Mouse (Mus musculus) MEL (cell line): Measurements from ENCODE around the gene Rph3al. TPM values are rescaled to one million over a fixed set of nuclear protein-coding genes. Genes with fewer than 3 reads are reported as not detected.
A peak's percentile ranks its signal among the peaks of the same experiment; 100 is the strongest.

Experiments used
- DNase-seq: peaks from one replicate; pipeline ENCODE4 v3.0.0; 2011; ENCODE audit warnings: low read depth, low spot score
- H3K27ac ChIP-seq: 2 replicates; pipeline ENCODE4 v1.5.1; 2012; ENCODE audit warnings: low read depth, mild to moderate bottlenecking, control low read depth, low read length, moderate library complexity; ENCODE audit not compliant: control insufficient read depth
- H3K27me3 ChIP-seq, 2 experiments: fragments of 150-350 bp in 1 of 2; sonication (generic) in 1 of 2; 2 replicates each; pipeline ENCODE4 v1.6.1; 2012; ENCODE audit warnings: low read length in 2 of 2, mild to moderate bottlenecking in 2 of 2, improper control_type of control experiment in 1 of 2, moderate library complexity in 1 of 2; ENCODE audit not compliant: insufficient read depth in 2 of 2, control insufficient read depth in 1 of 2
- H3K36me3 ChIP-seq, 2 experiments: 2 replicates each; pipeline ENCODE4 v1.6.1; 2012 to 2014; ENCODE audit warnings: low read length in 2 of 2, improper control_type of control experiment in 1 of 2, inconsistent platforms in 1 of 2, mild to moderate bottlenecking in 1 of 2; ENCODE audit not compliant: insufficient read depth in 2 of 2, control insufficient read depth in 1 of 2
- H3K4me1 ChIP-seq, 2 experiments: fragments of 150-350 bp in 1 of 2; sonication (generic) in 1 of 2; 2 replicates each; pipeline ENCODE4 v1.6.1; 2012; ENCODE audit warnings: low read length in 2 of 2, improper control_type of control experiment in 1 of 2, mild to moderate bottlenecking in 1 of 2; ENCODE audit not compliant: insufficient read depth in 2 of 2, control insufficient read depth in 1 of 2
- H3K4me3 ChIP-seq, 2 experiments: fragments of 150-350 bp in 1 of 2; sonication (generic) in 1 of 2; 2 replicates each; pipeline ENCODE4 v1.5.1; 2012; ENCODE audit warnings: low read depth in 2 of 2, low read length in 2 of 2, mild to moderate bottlenecking in 2 of 2, moderate library complexity in 2 of 2, control low read depth in 1 of 2, improper control_type of control experiment in 1 of 2; ENCODE audit not compliant: control insufficient read depth in 1 of 2, insufficient read depth in 1 of 2
- H3K79me2 ChIP-seq: 2 replicates; pipeline ENCODE4 v1.6.1; 2012; ENCODE audit warnings: mild to moderate bottlenecking, low read length, moderate library complexity; ENCODE audit not compliant: control insufficient read depth, poor library complexity, insufficient read depth
- H3K9ac ChIP-seq: 2 replicates; pipeline ENCODE4 v1.6.1; 2012; ENCODE audit warnings: low read depth, mild to moderate bottlenecking, control low read depth, low read length, moderate library complexity; ENCODE audit not compliant: control insufficient read depth, poor library complexity, severe bottlenecking
- H3K9me3 ChIP-seq: fragments of 150-350 bp; sonication (generic); replicated peaks from 2 replicates; pipeline ENCODE4 v1.6.1; 2012; ENCODE audit warnings: mild to moderate bottlenecking, low read length, improper control_type of control experiment, moderate library complexity; ENCODE audit not compliant: insufficient read depth
- CHD1 ChIP-seq: IDR thresholded peaks from 2 replicates; pipeline ENCODE4 v1.6.1; 2012; ENCODE audit warnings: low read depth, mild to moderate bottlenecking, inconsistent platforms, low read length, improper control_type of control experiment
- CTCF ChIP-seq, 3 experiments: IDR thresholded peaks in 2 of 3; conservative IDR thresholded peaks in 1 of 3; 2 replicates each; pipeline ENCODE4 v1.5.1; 2011 to 2012; ENCODE audit warnings: low read length in 3 of 3, low read depth in 2 of 3, mild to moderate bottlenecking in 2 of 3, improper control_type of control experiment in 1 of 3, inconsistent platforms in 1 of 3, mixed read lengths in 1 of 3, moderate library complexity in 1 of 3; ENCODE audit not compliant: control insufficient read depth in 1 of 3, insufficient read depth in 1 of 3, poor library complexity in 1 of 3, severe bottlenecking in 1 of 3
- EP300 ChIP-seq, 2 experiments: IDR thresholded peaks; 2 replicates each; pipeline ENCODE4 v1.6.1; 2011; ENCODE audit warnings: improper control_type of control experiment in 2 of 2, low read length in 2 of 2, low read depth in 1 of 2, mild to moderate bottlenecking in 1 of 2
- ETS1 ChIP-seq: IDR thresholded peaks from 2 replicates; pipeline ENCODE4 v1.6.1; 2012; ENCODE audit warnings: low read depth, mild to moderate bottlenecking, inconsistent platforms, low read length, improper control_type of control experiment, moderate library complexity
- GATA1 ChIP-seq: IDR thresholded peaks from 2 replicates; pipeline ENCODE4 v1.6.1; 2011; ENCODE audit warnings: low read depth, low read length, improper control_type of control experiment
- KAT2A ChIP-seq: conservative IDR thresholded peaks from 2 replicates; pipeline ENCODE4 v1.6.1; 2012; ENCODE audit warnings: low read depth, low read length, improper control_type of control experiment, inconsistent platforms
- MAFK ChIP-seq: IDR thresholded peaks from 2 replicates; pipeline ENCODE4 v1.6.1; 2011; ENCODE audit warnings: low read depth, mild to moderate bottlenecking, low read length, improper control_type of control experiment, borderline replicate concordance
- MAX ChIP-seq: IDR thresholded peaks from 2 replicates; pipeline ENCODE4 v1.6.1; 2011; ENCODE audit warnings: low read length, improper control_type of control experiment
- MAZ ChIP-seq: IDR thresholded peaks from 2 replicates; pipeline ENCODE4 v1.6.1; 2012; ENCODE audit warnings: low read depth, mild to moderate bottlenecking, inconsistent platforms, low read length, improper control_type of control experiment
- MEF2A ChIP-seq: IDR thresholded peaks from 2 replicates; pipeline ENCODE4 v1.6.1; 2014; ENCODE audit warnings: low read depth, mild to moderate bottlenecking, inconsistent platforms, low read length, improper control_type of control experiment; ENCODE audit not compliant: poor library complexity, insufficient replicate concordance, severe bottlenecking; ENCODE audit errors: extremely low read depth
- MXI1 ChIP-seq: IDR thresholded peaks from 2 replicates; pipeline ENCODE4 v1.6.1; 2011; ENCODE audit warnings: mild to moderate bottlenecking, low read depth, low read length, improper control_type of control experiment
- MYC ChIP-seq: IDR thresholded peaks from 2 replicates; pipeline ENCODE4 v1.6.1; 2011; ENCODE audit warnings: low read depth, mild to moderate bottlenecking, low read length, improper control_type of control experiment, moderate library complexity
- POLR2AphosphoS2 ChIP-seq: IDR thresholded peaks from 2 replicates; pipeline ENCODE4 v1.6.1; 2011; ENCODE audit warnings: low read length, improper control_type of control experiment
- RCOR1 ChIP-seq: IDR thresholded peaks from 2 replicates; pipeline ENCODE4 v1.6.1; 2012; ENCODE audit warnings: low read depth, mild to moderate bottlenecking, inconsistent platforms, low read length, improper control_type of control experiment
- SIN3A ChIP-seq: IDR thresholded peaks from 2 replicates; pipeline ENCODE4 v1.6.1; 2012; ENCODE audit warnings: low read length, improper control_type of control experiment, inconsistent platforms
- SMC3 ChIP-seq: IDR thresholded peaks from 2 replicates; pipeline ENCODE4 v1.6.1; 2011; ENCODE audit warnings: low read depth, low read length, improper control_type of control experiment
- TAL1 ChIP-seq: IDR thresholded peaks from 2 replicates; pipeline ENCODE4 v1.6.1; 2012; ENCODE audit warnings: mild to moderate bottlenecking, inconsistent platforms, low read length, moderate library complexity, mixed read lengths
- TCF12 ChIP-seq: IDR thresholded peaks from 2 replicates; pipeline ENCODE4 v1.6.1; 2014; ENCODE audit warnings: low read depth, mild to moderate bottlenecking, inconsistent platforms, low read length, improper control_type of control experiment, moderate library complexity
- USF1 ChIP-seq: IDR thresholded peaks from 2 replicates; pipeline ENCODE4 v1.6.1; 2014; ENCODE audit warnings: low read depth, mild to moderate bottlenecking, inconsistent platforms, low read length, improper control_type of control experiment, moderate library complexity
- ZC3H11A ChIP-seq: IDR thresholded peaks from 2 replicates; pipeline ENCODE4 v1.6.1; 2012; ENCODE audit warnings: low read depth, mild to moderate bottlenecking, inconsistent platforms, low read length, improper control_type of control experiment
- ZKSCAN1 ChIP-seq: IDR thresholded peaks from 2 replicates; pipeline ENCODE4 v1.6.1; 2012; ENCODE audit warnings: low read depth, mild to moderate bottlenecking, inconsistent platforms, low read length, improper control_type of control experiment, moderate library complexity
- ZMIZ1 ChIP-seq: IDR thresholded peaks from 2 replicates; pipeline ENCODE4 v1.6.1; 2012; ENCODE audit warnings: low read depth, mild to moderate bottlenecking, inconsistent platforms, low read length, improper control_type of control experiment, moderate library complexity
- polyA plus RNA-seq, 2 experiments: library from polyadenylated mRNA; stranded (reverse) in 1 of 2; unstranded in 1 of 2; fragments of >175 nt in 1 of 2; fragments of >200 nt in 1 of 2; gene quantifications; 2 replicates each; pipeline versions ENCODE4 v1.2.1 to v1.2.4; 2012; ENCODE audit warnings: low replicate concordance in 2 of 2, low read depth in 1 of 2; ENCODE audit not compliant: insufficient read length in 2 of 2, insufficient read depth in 1 of 2, missing spikeins in 1 of 2
- total RNA-seq: library from RNA; depleted of rRNA; stranded (reverse); fragments of 300-350 nt; gene quantifications from 2 replicates; pipeline ENCODE4 v1.2.3, GENCODE M21; 2012

Rph3al gene
- total and polyA plus RNA-seq, 3 experiments = 9.4 to 23.0 TPM; not detected in 1

DNA sequence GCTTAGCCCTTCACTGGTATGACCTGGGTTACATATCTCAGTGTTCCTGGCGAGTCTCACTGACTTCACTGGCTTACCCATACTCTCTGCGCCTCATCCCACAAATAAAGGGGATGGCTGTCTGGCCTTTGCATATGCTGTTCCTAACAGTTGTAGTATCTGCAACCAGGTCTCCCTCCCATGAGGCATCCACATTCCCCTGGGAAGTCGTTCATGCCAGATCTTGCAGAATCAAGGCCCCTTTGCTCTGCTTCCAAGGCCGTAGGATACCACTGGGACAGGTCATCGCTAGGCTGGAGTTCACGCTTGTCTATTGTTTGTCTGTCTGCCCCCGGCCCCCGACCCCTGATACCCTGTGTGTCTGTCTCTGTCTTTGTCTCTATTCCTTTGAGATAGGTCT lies 78.8 kb downstream of the Rph3al start:
- H3K4me3 ChIP-seq = no peak overlapping the region
- H3K27ac ChIP-seq = no peak overlapping the region
- no peak for DNase-seq
- no peak for TF ChIP-seq MYC
- no peak for TF ChIP-seq ZC3H11A
- no peak for TF ChIP-seq MXI1
- TF ChIP-seq KAT2A = no peak
- no peak for TF ChIP-seq POLR2AphosphoS2
- TF ChIP-seq EP300 (IDR thresholded peaks at IDR 0.05; ENCODE audit: low read depth in 1 of 2, low read length in 2 of 2) = no peak
- no peak for TF ChIP-seq TAL1
- no peak for TF ChIP-seq MEF2A
- TF ChIP-seq SIN3A = no peak
- no peak for TF ChIP-seq CHD1
- no peak for TF ChIP-seq ZMIZ1
- no peak for TF ChIP-seq ETS1
- TF ChIP-seq CTCF (IDR thresholded peaks at IDR 0.05 in 2 of 3, conservative IDR thresholded peaks at IDR 0.05 in 1 of 3; ENCODE audit: control insufficient read depth in 1 of 3, insufficient read depth in 1 of 3, low read depth in 2 of 3, low read length in 3 of 3, poor library complexity in 1 of 3, severe bottlenecking in 1 of 3) = no peak
- no peak for TF ChIP-seq MAFK
- no peak for TF ChIP-seq ZKSCAN1
- TF ChIP-seq USF1 = no peak
- no peak for TF ChIP-seq MAZ
- TF ChIP-seq RCOR1 = no peak
- TF ChIP-seq, all 39 proteins: peak for 0
- Histone ChIP-seq H3K4me1 (peaks cover 0 to 26% of the 10 kb centered on the region in 2 experiments; a peak in 3 of 4 replicates), H3K9me3 (no peaks in the 10 kb centered on the region), H3K9ac (no peak overlapping the region), H3K36me3 (peaks cover 0 to 8% of the 10 kb centered on the region in 2 experiments; a peak in 2 of 4 replicates), H3K79me2 (no peaks in the 10 kb centered on the region), H3K27me3 (no peaks in the 10 kb centered on the region)

DNA sequence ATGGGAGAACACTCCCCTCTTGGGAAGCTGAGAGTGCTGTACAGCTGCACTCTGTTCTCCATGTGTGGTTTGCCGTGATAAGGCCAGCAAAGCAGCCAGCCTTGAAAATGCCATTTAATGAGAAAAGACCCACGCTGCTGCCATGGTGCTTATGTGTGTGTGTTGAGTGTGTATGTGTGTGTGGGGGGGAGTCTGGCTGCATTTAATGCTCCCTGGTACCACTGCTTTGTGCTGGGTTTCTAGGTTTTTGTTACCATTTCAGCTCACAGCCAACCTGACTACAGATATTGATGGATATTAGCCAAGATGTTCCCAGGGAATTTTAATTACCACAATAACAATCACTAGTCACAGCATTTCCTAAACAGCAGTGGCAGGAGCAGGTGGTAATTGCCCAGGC lies 79.3 kb downstream of the Rph3al start:
- peaks cover 2 to 30% of the 10 kb centered on the region in 2 experiments for H3K4me1 ChIP-seq
- TF ChIP-seq EP300 (IDR thresholded peaks at IDR 0.05; ENCODE audit: low read depth in 1 of 2, low read length in 2 of 2) (peak in 1 of 2 experiments; percentile 39; a peak in 2 of 4 replicates), MAZ (no peak), SMC3 (no peak), CHD1 (no peak), TCF12 (peak; percentile 29; the same call in 1 of the 2 replicates), MAX (no peak), GATA1 (peak; percentile 23; the same call in 1 of the 2 replicates), TAL1 (peak; percentile 39; the same call in 1 of the 2 replicates), KAT2A (no peak)
- no peaks in the 10 kb centered on the region for H3K9me3 ChIP-seq
- H3K79me2 ChIP-seq = no peaks in the 10 kb centered on the region
- no peak overlapping the region for H3K27ac ChIP-seq
- H3K27me3 ChIP-seq = no peaks in the 10 kb centered on the region
- DNase-seq = peak; percentile 40
- no peak overlapping the region for H3K9ac ChIP-seq
- peaks cover 0 to 10% of the 10 kb centered on the region in 2 experiments; a peak in 2 of 4 replicates for H3K36me3 ChIP-seq
- no peak overlapping the region for H3K4me3 ChIP-seq
